Mouse (Mus musculus) cerebellum, postnatal 10 days (tissue): ENCODE results near the gene 9530068E07Rik.
"Not testable (repeated sequence)": the region's sequence is repeated elsewhere in the genome, so short reads cannot be mapped to it uniquely, and the experiment has no call there.

ENCODE experiments used
- DNase-seq, 2 experiments: peaks; one replicate each; pipeline ENCODE4 v3.0.0; 2021; ENCODE audit warnings: mixed read lengths in 2 of 2

Gene 9530068E07Rik

GRCm38 (mm10) chr11:52374340-52374739 lies 21.9 kb upstream of the 9530068E07Rik start:
- DNase-seq: peak; percentile 74 to 81

- DNase-seq: no peak
These were observed 18.6 kb upstream of the 9530068E07Rik start for GRCm38 (mm10) chr11:52377579-52377978.

DNA sequence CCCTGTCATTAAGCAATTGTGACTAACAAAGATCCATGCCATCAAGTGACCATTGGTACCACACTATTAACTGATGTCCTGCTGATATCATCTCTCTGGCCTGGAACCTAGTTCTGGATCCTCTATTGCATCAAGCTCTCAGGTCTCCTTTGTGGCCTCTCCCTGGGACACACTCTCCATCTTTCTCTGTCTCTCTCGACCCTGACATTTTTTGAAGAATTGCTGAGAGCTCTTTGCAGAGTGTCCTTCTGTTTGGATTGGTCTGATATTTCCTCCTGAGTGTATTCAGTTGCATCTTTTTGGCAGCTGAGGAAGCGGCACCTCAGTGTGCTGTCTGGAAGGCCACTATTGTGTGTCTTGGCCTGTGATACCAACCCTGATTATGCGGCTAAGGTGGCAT lies 17.0 kb upstream of the 9530068E07Rik start:
- no peak for DNase-seq

DNA sequence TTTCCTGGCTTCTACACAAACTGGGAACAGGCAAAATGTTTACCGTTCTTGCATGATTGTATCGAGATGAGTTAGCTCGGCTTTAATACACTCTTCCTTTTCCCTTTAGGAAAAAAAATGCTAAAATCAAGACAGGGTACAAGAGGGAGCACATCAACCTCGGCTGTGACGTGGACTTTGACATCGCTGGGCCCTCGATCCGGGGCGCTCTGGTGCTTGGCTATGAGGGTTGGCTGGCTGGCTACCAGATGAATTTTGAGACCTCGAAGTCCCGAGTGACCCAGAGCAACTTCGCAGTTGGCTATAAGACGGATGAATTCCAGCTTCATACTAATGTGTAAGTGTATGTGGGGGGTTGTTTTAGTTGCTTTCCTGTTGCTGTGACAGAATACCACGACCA lies 12.5 kb upstream of the 9530068E07Rik start:
- DNase-seq: no peak

- DNase-seq: no peak
These were observed 11.6 kb upstream of the 9530068E07Rik start for GRCm38 (mm10) chr11:52384667-52385066.

GRCm38 (mm10) chr11:52386892-52387291 lies 9.3 kb upstream of the 9530068E07Rik start:
- no peak for DNase-seq

DNA sequence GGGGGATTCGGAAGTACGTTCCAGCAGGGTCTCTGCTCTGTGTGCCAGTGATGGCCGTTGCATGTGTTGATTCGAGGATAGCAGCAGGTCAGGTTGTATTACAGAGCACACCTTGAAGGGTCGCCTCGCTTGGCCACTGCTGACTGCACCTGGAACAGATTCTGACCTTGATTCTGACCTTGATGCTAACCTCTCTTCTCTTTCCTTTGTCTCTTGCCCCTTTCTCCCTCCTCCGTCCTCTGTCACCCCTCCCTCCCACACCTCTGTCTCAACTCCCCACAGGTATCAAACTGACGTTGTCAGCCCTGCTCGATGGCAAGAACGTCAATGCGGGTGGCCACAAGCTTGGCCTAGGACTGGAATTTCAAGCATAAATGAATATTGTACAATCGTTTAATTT lies 8.1 kb upstream of the 9530068E07Rik start:
- DNase-seq: no peak

DNA sequence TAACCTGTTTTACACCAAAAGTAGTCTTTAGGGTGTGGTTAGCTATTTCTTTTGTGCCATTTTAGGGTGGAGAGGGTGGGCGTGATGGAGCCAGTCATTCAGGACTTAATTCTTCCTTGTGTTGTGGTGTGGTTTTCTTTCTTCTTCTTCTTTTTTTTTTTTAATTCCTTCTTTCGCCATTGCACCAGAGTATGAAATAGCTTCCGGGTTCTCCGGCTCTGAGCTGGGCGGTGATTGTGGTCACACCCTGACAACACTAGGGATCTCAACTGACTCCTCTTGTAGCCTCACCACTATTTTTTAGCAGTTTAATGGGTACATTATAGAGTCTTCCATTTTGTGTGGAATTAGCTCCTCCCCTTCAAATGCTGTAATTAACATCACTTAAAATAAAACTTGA lies 7.2 kb upstream of the 9530068E07Rik start:
- not testable (repeated sequence) for DNase-seq

DNA sequence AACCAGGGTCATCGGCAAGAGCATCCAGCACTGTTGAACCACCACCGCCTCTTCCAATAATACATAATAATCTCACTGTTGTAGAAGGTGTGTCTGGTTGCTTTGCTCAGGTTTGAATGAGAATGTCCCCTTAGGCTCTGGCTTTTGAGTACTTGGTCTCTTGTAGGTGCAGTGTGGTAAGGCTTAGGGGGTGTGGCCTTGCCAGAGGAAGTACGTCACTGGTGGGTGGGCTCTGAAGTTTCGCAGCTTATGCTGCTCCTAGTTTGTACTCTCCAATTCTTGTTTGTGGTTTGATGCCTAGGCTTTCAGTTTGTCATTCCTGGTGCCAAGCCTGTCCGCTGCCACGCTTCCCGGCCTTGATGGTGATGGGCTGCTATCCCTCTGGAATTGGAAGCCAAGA lies 6.3 kb upstream of the 9530068E07Rik start:
- no peak for DNase-seq

DNA sequence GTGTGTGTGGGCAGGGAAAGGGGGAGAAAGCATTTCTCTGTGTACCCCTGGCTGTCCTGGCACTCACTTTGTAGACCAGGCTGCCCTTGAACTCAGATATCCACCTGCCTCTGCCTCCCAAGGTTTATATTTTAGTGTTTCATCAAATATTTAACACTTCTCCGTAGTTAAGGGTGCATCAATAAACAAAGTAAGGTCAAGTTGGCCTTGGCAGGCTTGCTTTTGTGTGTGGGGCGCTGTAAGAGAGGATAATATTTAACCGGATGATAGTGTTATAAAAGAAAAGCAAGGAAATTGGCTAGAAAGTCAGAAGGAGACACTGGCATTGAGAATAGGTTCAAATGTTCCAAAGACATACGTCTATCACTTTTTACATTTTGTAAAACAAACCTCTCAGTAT lies 1.7 kb upstream of the 9530068E07Rik start:
- DNase-seq: no peak

DNA sequence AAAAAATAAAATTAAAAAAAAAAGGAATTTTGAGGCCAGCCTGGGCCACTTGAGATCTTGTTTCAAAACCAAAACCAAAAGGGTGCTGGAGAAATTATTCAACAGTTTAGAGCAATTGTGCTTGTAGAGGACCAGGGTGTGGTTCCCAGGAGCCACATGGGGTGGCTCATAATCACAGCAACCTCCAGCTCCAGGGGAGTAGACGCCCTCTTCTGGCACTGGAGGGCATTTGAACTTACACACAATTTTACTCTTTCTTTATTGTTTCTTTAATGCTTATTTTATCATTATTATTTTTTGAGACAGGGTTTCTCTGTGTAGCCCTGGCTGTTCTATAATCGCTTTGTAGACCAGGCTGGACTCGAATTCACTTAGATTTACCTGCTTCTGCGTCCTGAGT lies 885 bp upstream of the 9530068E07Rik start:
- no peak for DNase-seq

- no peak for DNase-seq
These were observed 465 bp downstream of the 9530068E07Rik start for GRCm38 (mm10) chr11:52396597-52397188.

DNA sequence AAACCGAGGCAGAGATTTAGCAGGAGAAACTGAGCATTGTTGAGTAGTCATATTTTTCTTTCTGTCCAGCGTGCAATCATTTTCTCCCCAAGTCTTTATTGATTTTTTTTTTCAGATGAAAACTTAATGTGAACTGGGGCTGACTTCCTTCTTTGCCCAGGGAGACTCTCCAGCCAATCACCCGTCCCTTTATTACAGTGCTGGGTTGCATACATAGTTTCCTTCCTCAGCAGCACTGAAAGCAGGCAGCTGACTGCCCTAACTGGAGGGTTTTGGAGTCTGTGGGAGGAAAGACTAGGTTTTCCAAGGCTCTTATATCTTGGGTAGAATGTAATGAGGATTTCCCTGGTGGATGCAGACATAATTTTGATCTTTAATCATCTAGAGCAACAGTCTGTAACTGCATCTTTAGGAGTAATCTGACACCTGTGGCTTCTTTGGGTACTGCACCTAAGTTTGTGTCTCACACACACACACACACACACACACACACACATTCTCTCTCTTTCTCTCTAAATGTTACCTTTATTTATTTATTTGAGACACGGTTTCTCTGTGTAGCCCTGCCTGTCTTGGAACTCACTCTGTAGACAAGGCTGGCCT lies 1.3 kb downstream of the 9530068E07Rik start:
- peak in 1 of 2 experiments; percentile 36 for DNase-seq

DNA sequence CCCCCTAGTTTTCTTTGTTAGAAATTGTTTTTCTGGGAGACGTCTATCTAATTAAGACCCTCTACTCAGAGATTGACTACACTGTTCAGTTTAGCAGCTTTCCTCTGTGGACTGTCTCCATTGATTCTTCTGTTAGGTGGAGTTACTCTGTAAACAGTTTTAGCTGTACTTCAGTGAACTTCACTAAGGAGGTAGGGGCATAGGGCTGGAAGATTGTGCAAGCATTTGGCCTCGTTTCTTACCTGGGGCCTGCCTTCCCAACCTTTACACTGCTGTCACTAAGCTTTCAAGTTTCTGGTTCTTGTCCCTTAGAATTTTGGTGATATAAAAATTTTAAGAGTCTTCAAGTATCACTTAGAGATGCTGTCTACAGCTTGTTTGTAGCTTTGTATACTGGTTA lies 5.2 kb downstream of the 9530068E07Rik start:
- no peak for DNase-seq

GRCm38 (mm10) chr11:52402566-52402965 lies 6.3 kb downstream of the 9530068E07Rik start:
- no peak for DNase-seq

DNA sequence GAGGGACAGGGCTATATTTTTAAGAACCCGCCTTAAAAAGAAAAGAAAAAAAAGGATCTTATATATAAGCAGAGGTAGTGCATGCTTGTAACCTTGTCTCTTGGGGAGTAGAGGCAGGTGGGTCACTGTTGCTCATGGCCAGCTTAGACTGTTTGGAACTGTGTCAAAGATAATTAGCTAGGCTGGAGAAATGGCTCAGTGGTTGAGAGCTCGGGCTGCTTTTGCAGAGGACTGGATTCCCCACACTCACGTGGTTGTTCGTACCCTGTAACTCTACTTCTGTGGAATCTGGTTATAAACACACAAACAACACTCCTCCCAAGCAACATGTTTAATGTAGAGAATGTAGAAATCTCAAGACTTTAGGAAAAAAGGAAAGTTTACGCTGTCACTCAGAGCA lies 8.0 kb downstream of the 9530068E07Rik start:
- no peak for DNase-seq

- no peak for DNase-seq
These were observed 9.0 kb downstream of the 9530068E07Rik start for GRCm38 (mm10) chr11:52405196-52405688.

DNA sequence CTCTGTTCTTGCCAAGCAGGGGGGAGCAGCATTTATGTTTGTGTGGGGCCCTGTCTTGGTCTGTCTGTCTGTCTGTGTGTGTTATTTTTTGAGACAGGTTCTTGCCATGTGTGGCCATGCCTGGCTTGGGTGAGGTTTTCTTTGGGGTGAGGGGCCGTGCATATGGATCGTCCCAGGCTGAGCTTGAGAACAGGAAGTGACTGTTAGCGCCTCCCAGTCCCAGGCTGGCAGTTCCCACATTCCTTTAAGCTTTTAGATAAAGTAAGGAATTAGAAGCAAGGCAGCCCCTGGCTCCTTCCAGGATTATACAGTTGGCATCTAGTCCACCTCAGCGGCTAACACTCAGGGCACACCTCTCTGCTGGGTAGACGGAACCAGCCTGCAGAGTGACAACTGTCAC lies 13.1 kb downstream of the 9530068E07Rik start:
- DNase-seq: no peak

DNA sequence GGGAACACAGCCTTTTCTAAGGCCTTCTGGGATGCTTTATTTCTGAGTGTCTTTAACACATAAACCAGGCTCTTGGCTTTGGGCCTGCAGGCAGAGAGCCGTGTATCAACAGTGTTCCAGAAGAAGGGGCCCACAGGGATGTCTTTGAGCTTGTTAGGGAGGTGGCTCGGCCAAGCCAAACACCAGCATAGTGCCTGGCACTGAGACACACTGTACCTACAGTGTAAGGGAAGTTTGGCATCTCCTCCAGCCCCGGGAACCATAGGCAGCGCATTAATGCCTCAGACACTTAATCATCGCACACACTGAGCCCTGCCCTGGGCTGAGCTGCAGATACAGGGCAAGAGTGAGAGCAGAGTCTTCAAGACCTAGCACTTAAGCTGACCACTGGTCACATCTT lies 22.1 kb downstream of the 9530068E07Rik start:
- DNase-seq: no peak

DNA sequence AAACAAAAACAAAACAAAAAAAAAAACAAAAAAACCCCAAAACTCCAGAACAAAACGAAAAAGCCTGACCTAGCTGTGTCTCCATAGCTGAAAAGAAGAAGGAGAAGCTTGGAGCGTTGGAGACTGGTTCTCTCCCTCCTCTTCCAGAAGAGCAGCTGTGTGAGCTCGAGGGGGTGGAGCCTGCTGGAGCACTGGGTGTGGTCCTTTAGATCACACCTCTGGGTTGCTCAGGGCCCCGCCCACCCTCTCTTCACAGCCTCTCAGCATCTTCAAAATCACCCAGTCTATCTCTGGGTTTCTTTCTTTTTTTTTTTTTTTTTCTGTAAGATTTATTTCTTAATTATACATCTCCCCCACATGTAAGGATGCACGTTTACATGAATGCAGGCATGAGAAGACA lies 23.0 kb downstream of the 9530068E07Rik start:
- DNase-seq: no peak

DNA sequence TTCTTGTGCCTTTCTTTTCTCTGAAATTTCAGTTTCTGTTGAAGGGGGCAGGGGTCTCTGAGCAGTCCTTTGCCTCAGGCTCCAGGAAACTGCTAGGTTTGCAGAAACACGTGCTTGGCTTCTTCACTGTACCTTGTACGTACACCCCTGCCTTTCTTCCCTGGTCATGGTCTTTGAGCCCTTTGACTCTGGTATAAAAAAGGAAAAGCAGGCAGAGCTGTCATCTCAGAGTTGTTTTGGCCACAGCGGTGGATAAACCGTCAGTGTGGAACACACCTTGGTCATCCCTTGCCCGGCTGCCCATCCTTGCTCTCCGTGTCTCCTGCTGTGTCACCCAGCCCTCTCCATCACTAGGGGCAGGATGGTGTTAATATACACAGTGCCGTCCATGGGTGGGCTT lies 23.6 kb downstream of the 9530068E07Rik start:
- DNase-seq: no peak

DNA sequence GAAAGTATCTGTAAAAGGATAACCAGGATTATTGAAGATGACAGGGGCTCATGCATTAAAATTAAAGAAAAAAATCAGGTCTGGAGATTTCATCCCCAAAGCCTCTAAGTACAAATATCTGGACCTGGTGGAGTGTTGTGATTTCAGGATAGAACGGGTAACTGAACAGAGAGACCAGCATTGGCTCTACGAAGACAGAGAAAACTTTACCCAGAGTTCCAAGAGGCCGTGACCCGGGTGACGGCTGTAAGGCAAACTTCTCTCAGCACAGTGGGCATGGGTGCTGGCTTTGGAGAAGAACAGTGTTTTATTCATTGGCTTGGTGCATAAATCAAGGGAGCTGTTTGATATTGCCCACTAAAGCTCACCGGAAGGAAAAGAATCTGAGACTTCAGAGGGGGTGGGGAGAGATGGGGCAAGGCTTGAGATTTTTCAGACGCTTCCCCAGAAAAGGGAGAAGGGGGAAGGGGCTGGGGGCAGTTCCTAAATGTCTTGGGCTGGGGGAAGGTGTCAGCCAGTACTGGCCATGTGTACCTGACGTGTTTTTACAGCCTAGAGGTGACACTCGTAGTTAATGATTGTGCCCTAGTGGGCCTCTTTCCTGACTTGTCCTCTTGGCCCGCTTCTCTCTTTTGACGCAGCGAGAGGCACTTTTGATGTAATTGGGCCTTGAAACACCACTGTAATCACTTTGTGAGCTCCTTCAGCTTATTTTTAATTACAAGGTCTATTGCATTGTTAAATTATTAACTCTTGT lies 24.2 kb downstream of the 9530068E07Rik start:
- DNase-seq: no peak

DNA sequence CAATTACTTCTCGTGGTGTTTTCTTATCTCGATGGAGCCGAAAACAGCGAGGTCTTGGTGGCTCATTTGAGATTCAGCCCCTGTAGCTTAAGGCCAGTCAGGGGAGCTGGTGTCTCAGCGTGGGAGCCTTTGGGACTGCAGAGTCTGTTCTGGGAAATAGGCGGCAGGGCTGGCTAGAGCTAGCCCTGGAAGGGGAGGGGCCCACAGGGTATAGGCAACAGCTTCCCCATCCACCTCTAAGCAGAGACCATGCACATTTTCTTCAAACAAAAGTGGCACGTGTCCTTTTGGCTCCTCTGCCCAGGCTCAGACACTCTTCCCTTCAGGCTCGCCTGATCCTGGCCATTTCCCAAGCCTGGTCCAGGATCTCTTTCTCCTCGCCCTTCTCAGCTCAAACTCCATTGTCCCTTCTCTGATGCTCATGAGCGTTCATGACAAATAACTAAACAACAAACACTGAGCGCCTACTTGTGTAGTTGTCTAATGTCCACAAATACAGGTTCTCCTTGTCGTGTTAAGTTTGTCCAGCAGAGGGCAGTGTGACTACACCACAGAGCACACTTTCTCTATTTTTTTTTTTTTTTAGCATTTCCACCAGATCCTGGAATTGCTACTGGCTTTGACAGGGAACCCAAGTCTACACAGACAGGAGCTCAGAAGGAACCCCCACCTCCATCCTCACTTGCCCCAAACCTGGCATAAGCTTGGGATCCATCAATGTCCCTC lies 25.0 kb downstream of the 9530068E07Rik start:
- peak; percentile 84 to 90 for DNase-seq
